Mouse (Mus musculus) myocyte (in vitro differentiated cells): ENCODE results near the gene Tdrd9.

ENCODE experiments used
- CEBPB ChIP-seq: IDR thresholded peaks from 2 replicates; pipeline ENCODE4 v1.6.1; 2011; ENCODE audit warnings: mild to moderate bottlenecking, moderate library complexity; ENCODE audit not compliant: poor library complexity, insufficient read depth, severe bottlenecking
- E2F4 ChIP-seq: IDR thresholded peaks from one replicate; pipeline ENCODE4 v1.6.1; 2011; ENCODE audit warnings: mild to moderate bottlenecking, control low read depth, moderate library complexity; ENCODE audit not compliant: insufficient read depth
- MAX ChIP-seq: IDR thresholded peaks from one replicate; pipeline ENCODE4 v1.6.1; 2011; ENCODE audit warnings: low read depth, mild to moderate bottlenecking, control low read depth
- MYOD1 ChIP-seq, 3 experiments: IDR thresholded peaks; one replicate each; pipeline ENCODE4 v1.6.1; 2011; ENCODE audit warnings: control low read depth in 2 of 3, low read depth in 2 of 3, mild to moderate bottlenecking in 2 of 3, moderate library complexity in 1 of 3; ENCODE audit not compliant: insufficient read length in 2 of 3, control insufficient read depth in 1 of 3
- MYOG ChIP-seq, 3 experiments: IDR thresholded peaks; one replicate each; pipeline ENCODE4 v1.6.1; 2011; ENCODE audit warnings: control low read depth in 2 of 3, low read depth in 2 of 3, mild to moderate bottlenecking in 2 of 3; ENCODE audit not compliant: insufficient read length in 2 of 3, control insufficient read depth in 1 of 3, insufficient read depth in 1 of 3
- POLR2A ChIP-seq: IDR thresholded peaks from one replicate; pipeline ENCODE4 v1.6.1; 2011; ENCODE audit warnings: low read depth, mild to moderate bottlenecking, control low read depth, moderate library complexity; ENCODE audit not compliant: insufficient read length
- POLR2AphosphoS2 ChIP-seq: IDR thresholded peaks from one replicate; pipeline ENCODE4 v1.6.1; 2011; ENCODE audit warnings: low read depth, control low read depth; ENCODE audit not compliant: insufficient read length
- REST ChIP-seq: IDR thresholded peaks from one replicate; pipeline ENCODE4 v1.6.1; 2011; ENCODE audit warnings: mild to moderate bottlenecking, control low read depth, moderate library complexity; ENCODE audit not compliant: insufficient read depth, insufficient read length
- SRF ChIP-seq: IDR thresholded peaks from one replicate; pipeline ENCODE4 v1.6.1; 2011; ENCODE audit warnings: low read depth; ENCODE audit not compliant: control insufficient read depth, insufficient read length
- TCF12 ChIP-seq: IDR thresholded peaks from one replicate; pipeline ENCODE4 v1.6.1; 2011; ENCODE audit warnings: mild to moderate bottlenecking, control low read depth; ENCODE audit not compliant: poor library complexity, insufficient read depth, severe bottlenecking
- TCF3 ChIP-seq: IDR thresholded peaks from one replicate; pipeline ENCODE4 v1.6.1; 2011; ENCODE audit warnings: low read depth, control low read depth; ENCODE audit not compliant: insufficient read length
- USF1 ChIP-seq: IDR thresholded peaks from one replicate; pipeline ENCODE4 v1.6.1; 2011; ENCODE audit warnings: low read depth, mild to moderate bottlenecking, control low read depth, moderate library complexity

- no peak for TF ChIP-seq TCF3
- no peak for TF ChIP-seq POLR2A
- TF ChIP-seq POLR2AphosphoS2 = no peak
- no peak for TF ChIP-seq TCF12
- TF ChIP-seq SRF = no peak
- TF ChIP-seq E2F4 = no peak
- no peak for TF ChIP-seq CEBPB
- TF ChIP-seq MYOD1 (IDR thresholded peaks at IDR 0.05; ENCODE audit: control insufficient read depth in 1 of 3, insufficient read length in 2 of 3, low read depth in 2 of 3) = no peak
- TF ChIP-seq MAX = no peak
- no peak for TF ChIP-seq USF1
- no peak for TF ChIP-seq MYOG (IDR thresholded peaks at IDR 0.05; ENCODE audit: control insufficient read depth in 1 of 3, insufficient read depth in 1 of 3, insufficient read length in 2 of 3, low read depth in 2 of 3)
- TF ChIP-seq REST = no peak
Observed at GRCm38 (mm10) chr12:111943421-111944064, 27.8 kb upstream of the Tdrd9 start.
